Mouse (Mus musculus) spleen, adult 2 months (tissue): ENCODE measurements at regions not wholly inside any gene's neighbourhood (a gene's known extent, or its start where the extent isn't known, plus 50 kb on each side); places are given as distances from the start of the nearest gene placed in this dataset.

Source experiments
- CTCF ChIP-seq: fragments of 200-500 bp; IDR thresholded peaks from 2 replicates; pipeline ENCODE4 v1.5.1; 2011; ENCODE audit warnings: mild to moderate bottlenecking, inconsistent platforms; ENCODE audit not compliant: insufficient read depth, insufficient read length, insufficient replicate concordance; ENCODE audit errors: extremely low read depth
- POLR2A ChIP-seq: fragments of 200-500 bp; IDR thresholded peaks from 2 replicates; pipeline ENCODE4 v1.6.1; 2011; ENCODE audit warnings: low read depth, low read length, inconsistent platforms

DNA sequence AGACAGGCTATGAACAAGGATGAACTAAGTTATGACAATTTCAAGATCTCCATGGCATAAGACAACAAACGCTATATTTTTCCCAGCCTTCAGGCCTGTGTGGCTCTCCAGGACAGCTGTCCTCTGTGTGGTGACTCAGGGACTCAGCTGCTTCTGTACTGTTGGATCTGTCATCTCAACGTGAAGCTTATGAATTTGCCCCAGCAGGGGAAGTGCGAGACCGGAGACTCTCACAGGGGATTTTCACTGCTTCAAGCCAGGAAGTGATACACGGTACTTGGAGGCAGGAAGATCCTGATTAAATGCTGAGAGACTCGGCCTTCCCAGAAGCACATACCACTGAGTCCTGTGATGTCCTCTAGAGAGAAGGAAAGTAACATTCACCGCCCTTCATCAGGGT is 116.2 kb downstream of the Cd83 start:
- TF ChIP-seq CTCF: no peak
- no peak for TF ChIP-seq POLR2A
